Mouse (Mus musculus) midbrain, embryonic 13.5 days (tissue): ENCODE data around the gene Elovl5. TPM values are rescaled to one million over a fixed set of nuclear protein-coding genes. Genes with fewer than 3 reads are reported as not detected.
A peak's percentile ranks its signal among the peaks of the same experiment; 100 is the strongest.

Source experiments
- ATAC-seq: fragments of 200-750 bp; cut with Nextera tagmentation; 2 replicates; pipeline ENCODE4 v1.8.0; 2017; ENCODE audit warnings: mild to moderate bottlenecking, moderate TSS enrichment, moderate library complexity
- H3K27ac ChIP-seq: fragments of 300-500 bp; sonication (generic); 2 replicates; pipeline ENCODE4 v1.5.1; 2015; ENCODE audit warnings: inconsistent platforms, mild to moderate bottlenecking, moderate library complexity
- H3K27me3 ChIP-seq: fragments of 300-500 bp; sonication (generic); 2 replicates; pipeline ENCODE4 v1.6.1; 2015; ENCODE audit warnings: mild to moderate bottlenecking, inconsistent platforms
- H3K36me3 ChIP-seq: fragments of 300-500 bp; sonication (generic); 2 replicates; pipeline ENCODE4 v1.6.1; 2015; ENCODE audit warnings: mild to moderate bottlenecking, inconsistent platforms
- H3K4me1 ChIP-seq: fragments of 300-500 bp; sonication (generic); replicated peaks from 2 replicates; pipeline ENCODE4 v1.6.1; 2015; ENCODE audit warnings: inconsistent platforms
- H3K4me2 ChIP-seq: fragments of 300-500 bp; sonication (generic); replicated peaks from 2 replicates; pipeline ENCODE4 v1.6.1; 2015; ENCODE audit warnings: moderate library complexity, mild to moderate bottlenecking, inconsistent platforms
- H3K4me3 ChIP-seq: fragments of 300-500 bp; sonication (generic); replicated peaks from 2 replicates; pipeline ENCODE4 v1.5.1; 2015; ENCODE audit warnings: mild to moderate bottlenecking, inconsistent platforms
- H3K9ac ChIP-seq: fragments of 300-500 bp; sonication (generic); replicated peaks from 2 replicates; pipeline ENCODE4 v1.6.1; 2015; ENCODE audit warnings: mild to moderate bottlenecking, inconsistent platforms
- H3K9me3 ChIP-seq: fragments of 300-500 bp; sonication (generic); 2 replicates; pipeline ENCODE4 v1.6.1; 2016; ENCODE audit warnings: mild to moderate bottlenecking, inconsistent platforms
- WGBS: fragments of 180-500 bp; shearing (Covaris S2); methylation state at CpG from one replicate; pipeline ENCODE4 v1.1.7; 2015; 5-methylcytosine and 5-hydroxymethylcytosine counted together
- polyA plus RNA-seq: library from polyadenylated mRNA; unstranded; fragments of >200 nt; fragmentation: Nextera tagmentation; extraction: Ambion mirVana; gene quantifications from 2 replicates; pipeline ENCODE4 v1.2.1, GENCODE M21; 2015

Elovl5 gene
- polyA plus RNA-seq, 1 experiment from 2014 or later = 53.4 TPM

GRCm38 (mm10) chr9:77945792-77946666 is 28.9 kb downstream of the Elovl5 start:
- H3K4me2 ChIP-seq = no peak overlapping the region
- no peak overlapping the region for H3K27ac ChIP-seq
- WGBS = 92% methylated on average over 6 of the region's 6 CpGs
- peaks cover 19% of the 10 kb centered on the region for H3K4me1 ChIP-seq
- H3K4me3 ChIP-seq = no peak overlapping the region
- no peaks in the 10 kb centered on the region for H3K9me3 ChIP-seq
- no peaks in the 10 kb centered on the region for H3K27me3 ChIP-seq
- H3K36me3 ChIP-seq = no peaks in the 10 kb centered on the region
- ATAC-seq = no peak
- no peak overlapping the region for H3K9ac ChIP-seq

- H3K9ac ChIP-seq = no peak overlapping the region
- H3K27ac ChIP-seq = no peak overlapping the region
- no peak overlapping the region for H3K4me3 ChIP-seq
- H3K4me1 ChIP-seq = peaks cover 18% of the 10 kb centered on the region
- H3K9me3 ChIP-seq = no peaks in the 10 kb centered on the region
- 94% methylated on average over 2 of the region's 2 CpGs for WGBS
- no peak overlapping the region for H3K4me2 ChIP-seq
- no peaks in the 10 kb centered on the region for H3K27me3 ChIP-seq
- no peaks in the 10 kb centered on the region for H3K36me3 ChIP-seq
- no peak for ATAC-seq
These were observed 31.1 kb downstream of the Elovl5 start for GRCm38 (mm10) chr9:77948214-77948613.

- ATAC-seq = peak; percentile 26; the same call in 1 of the 2 replicates
- peaks cover 18% of the 10 kb centered on the region for H3K4me1 ChIP-seq
- WGBS = 44% methylated on average over 7 of the region's 7 CpGs
- no peak overlapping the region for H3K4me2 ChIP-seq
- no peak overlapping the region for H3K27ac ChIP-seq
- H3K4me3 ChIP-seq = no peak overlapping the region
- H3K36me3 ChIP-seq = no peaks in the 10 kb centered on the region
- no peaks in the 10 kb centered on the region for H3K9me3 ChIP-seq
- no peak overlapping the region; the same call in 1 of the 2 replicates for H3K9ac ChIP-seq
- no peaks in the 10 kb centered on the region for H3K27me3 ChIP-seq
These were observed 32.6 kb downstream of the Elovl5 start for GRCm38 (mm10) chr9:77949753-77950268.

GRCm38 (mm10) chr9:77950841-77951475 is 33.8 kb downstream of the Elovl5 start:
- H3K9me3 ChIP-seq = no peaks in the 10 kb centered on the region
- WGBS = 88% methylated on average over 7 of the region's 7 CpGs

GRCm38 (mm10) chr9:77951971-77952370 is 34.8 kb downstream of the Elovl5 start:
- Histone ChIP-seq H3K9ac (no peak overlapping the region), H3K9me3 (no peaks in the 10 kb centered on the region), H3K36me3 (no peaks in the 10 kb centered on the region), H3K4me3 (no peak overlapping the region), H3K27ac (no peak overlapping the region), H3K4me1 (peaks cover 18% of the 10 kb centered on the region), H3K27me3 (no peaks in the 10 kb centered on the region), H3K4me2 (no peak overlapping the region)
- 75% methylated on average over 7 of the region's 7 CpGs for WGBS
- ATAC-seq = no peak

More at GRCm38 (mm10) chr9:77950841-77951475, 33.8 kb downstream of the Elovl5 start:
- ATAC-seq = no peak
- no peak overlapping the region for H3K27ac ChIP-seq
- no peak overlapping the region for H3K4me2 ChIP-seq
- H3K9ac ChIP-seq = no peak overlapping the region
- H3K4me3 ChIP-seq = no peak overlapping the region
- no peaks in the 10 kb centered on the region for H3K36me3 ChIP-seq
- peaks cover 18% of the 10 kb centered on the region for H3K4me1 ChIP-seq
- H3K27me3 ChIP-seq = no peaks in the 10 kb centered on the region

GRCm38 (mm10) chr9:77953053-77953452 is 35.9 kb downstream of the Elovl5 start:
- ATAC-seq = peak; percentile 10; the same call in 1 of the 2 replicates
- Histone ChIP-seq H3K9ac (no peak overlapping the region), H3K27me3 (no peaks in the 10 kb centered on the region), H3K4me1 (peaks cover 18% of the 10 kb centered on the region), H3K27ac (no peak overlapping the region), H3K4me2 (no peak overlapping the region), H3K4me3 (no peak overlapping the region), H3K36me3 (peaks cover 5% of the 10 kb centered on the region), H3K9me3 (no peaks in the 10 kb centered on the region)
- WGBS = 81% methylated on average over 8 of the region's 8 CpGs

- no peak for ATAC-seq
- H3K9ac ChIP-seq = no peak overlapping the region
- no peaks in the 10 kb centered on the region for H3K9me3 ChIP-seq
- WGBS = 89% methylated on average over 7 of the region's 7 CpGs
- peaks cover 14% of the 10 kb centered on the region for H3K4me1 ChIP-seq
- H3K27me3 ChIP-seq = no peaks in the 10 kb centered on the region
- no peak overlapping the region for H3K27ac ChIP-seq
- H3K4me3 ChIP-seq = no peak overlapping the region
- no peak overlapping the region for H3K4me2 ChIP-seq
- H3K36me3 ChIP-seq = peaks cover 13% of the 10 kb centered on the region
These were observed 37.3 kb downstream of the Elovl5 start for GRCm38 (mm10) chr9:77954496-77954895.

- 77% methylated on average over 3 of the region's 3 CpGs for WGBS
- Histone ChIP-seq H3K36me3 (peaks cover 13% of the 10 kb centered on the region), H3K9me3 (no peaks in the 10 kb centered on the region), H3K27me3 (no peaks in the 10 kb centered on the region), H3K9ac (no peak overlapping the region), H3K4me2 (no peak overlapping the region), H3K4me1 (peaks cover 9% of the 10 kb centered on the region), H3K27ac (no peak overlapping the region), H3K4me3 (no peak overlapping the region)
- ATAC-seq = no peak
These were observed 37.8 kb downstream of the Elovl5 start for GRCm38 (mm10) chr9:77954981-77955380.

- 94% methylated on average over 2 of the region's 2 CpGs for WGBS
- Histone ChIP-seq H3K27ac (no peak overlapping the region), H3K4me3 (no peak overlapping the region), H3K9ac (no peak overlapping the region), H3K4me2 (no peak overlapping the region), H3K4me1 (peaks cover 8% of the 10 kb centered on the region), H3K9me3 (no peaks in the 10 kb centered on the region), H3K27me3 (no peaks in the 10 kb centered on the region), H3K36me3 (peaks cover 13% of the 10 kb centered on the region)
- no peak for ATAC-seq
These were observed 38.3 kb downstream of the Elovl5 start for GRCm38 (mm10) chr9:77955511-77955910.

- Histone ChIP-seq H3K9me3 (no peaks in the 10 kb centered on the region), H3K4me3 (no peak overlapping the region), H3K27ac (no peak overlapping the region), H3K4me2 (no peak overlapping the region), H3K36me3 (peaks cover 15% of the 10 kb centered on the region), H3K4me1 (peaks cover 10% of the 10 kb centered on the region), H3K9ac (no peak overlapping the region), H3K27me3 (no peaks in the 10 kb centered on the region)
- no peak for ATAC-seq
- WGBS = 88% methylated on average over 8 of the region's 8 CpGs
These were observed 38.8 kb downstream of the Elovl5 start for GRCm38 (mm10) chr9:77955964-77956363.

- Histone ChIP-seq H3K9me3 (no peaks in the 10 kb centered on the region), H3K36me3 (peaks cover 16% of the 10 kb centered on the region), H3K27ac (no peak overlapping the region), H3K4me3 (no peak overlapping the region), H3K9ac (no peak overlapping the region), H3K4me1 (peaks cover 3% of the 10 kb centered on the region; the same call in 1 of the 2 replicates), H3K4me2 (no peak overlapping the region), H3K27me3 (no peaks in the 10 kb centered on the region)
- ATAC-seq = no peak
- 93% methylated on average over 7 of the region's 7 CpGs for WGBS
These were observed 41.2 kb downstream of the Elovl5 start for GRCm38 (mm10) chr9:77958327-77958726.

- Histone ChIP-seq H3K27ac (no peak overlapping the region), H3K4me3 (no peak overlapping the region), H3K4me2 (no peak overlapping the region), H3K36me3 (peaks cover 16% of the 10 kb centered on the region), H3K4me1 (peaks cover 15% of the 10 kb centered on the region), H3K9me3 (no peaks in the 10 kb centered on the region), H3K27me3 (no peaks in the 10 kb centered on the region), H3K9ac (no peak overlapping the region)
- 94% methylated on average over 12 of the region's 12 CpGs for WGBS
- no peak for ATAC-seq
These were observed 42.6 kb downstream of the Elovl5 start for GRCm38 (mm10) chr9:77959759-77960158.
